Mouse (Mus musculus): ENCODE results near the gene Galt. TPM values are rescaled to one million over a fixed set of nuclear protein-coding genes. Genes with fewer than 3 reads are reported as not detected.

Galt gene
- 85.7 and 104 TPM in 2 replicates for polyA plus RNA-seq (2012; rRNA removed)

DNA sequence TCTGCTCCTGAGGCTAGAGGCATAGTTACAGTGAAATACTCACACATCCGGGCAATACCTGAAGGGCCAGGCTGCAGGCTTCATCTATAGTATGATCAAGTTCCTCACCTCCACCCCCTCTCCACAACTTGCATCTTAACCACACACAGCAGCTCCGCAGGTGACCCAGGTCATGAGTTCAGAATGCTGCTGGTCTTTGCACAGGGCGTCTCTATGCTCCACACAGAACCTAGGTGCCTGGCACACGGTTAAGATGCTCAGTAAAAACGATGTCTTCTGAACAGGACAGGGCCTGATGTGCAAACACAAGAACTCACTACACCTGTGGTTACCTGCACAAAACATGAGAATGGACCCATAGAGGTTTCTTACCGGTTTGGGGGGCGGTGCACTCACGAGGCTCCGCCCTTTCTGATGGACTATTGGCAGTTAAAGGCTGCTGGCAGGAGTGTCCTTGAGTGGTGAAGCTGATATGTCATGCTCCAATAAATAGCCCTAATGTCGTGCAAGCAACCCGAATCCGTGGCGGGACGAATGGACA is at the start of gene Galt:
Gene Galt (plus strand): TSS at position 432 of the 541 bp plus-strand sequence.

DNA sequence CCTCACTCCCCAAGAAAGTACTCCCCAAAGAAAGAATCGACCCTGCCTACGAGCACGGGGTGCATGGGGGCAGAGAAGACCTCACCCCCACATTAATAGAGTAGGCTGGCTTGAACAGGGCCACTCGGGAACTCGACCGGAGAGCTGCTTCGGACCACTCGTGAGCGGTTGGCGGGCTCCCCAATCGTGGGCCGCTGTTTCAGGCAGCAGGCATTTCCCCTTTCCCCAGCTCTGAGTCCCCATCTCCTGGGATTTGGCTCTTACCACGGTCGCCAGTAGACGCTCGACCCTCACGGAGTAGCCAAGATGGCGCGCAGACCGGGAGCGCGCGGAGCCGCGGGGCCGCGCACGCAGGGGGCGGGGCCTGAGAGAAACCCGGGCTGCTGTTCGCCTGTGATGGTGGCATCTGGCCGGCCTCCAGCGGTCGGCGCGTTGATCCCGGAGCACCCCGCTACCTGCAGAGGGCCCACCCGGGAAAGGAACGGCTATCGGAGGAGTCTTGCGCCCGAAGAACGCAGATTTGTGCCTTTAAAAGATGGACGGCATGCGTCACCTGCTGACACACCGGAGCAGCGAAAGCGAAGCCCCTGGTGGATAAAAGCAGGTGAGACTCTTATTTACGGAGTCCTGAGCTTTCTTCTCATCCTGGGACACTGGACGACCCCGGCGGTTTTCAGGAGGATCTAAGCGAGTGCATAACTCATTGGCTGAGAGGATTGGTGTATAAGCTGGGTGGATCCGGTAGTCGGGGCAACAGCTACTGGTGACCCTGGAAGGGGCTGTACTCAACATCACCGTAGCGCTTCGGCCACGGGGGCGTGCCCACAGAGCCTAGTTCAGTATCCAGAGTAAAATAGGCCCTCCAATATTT is 41.6 kb upstream of the Galt start, which contains the start of gene Rpp25l:
Gene Rpp25l (minus strand): TSS at position 338 of the 871 bp plus-strand sequence.

GRCm38 (mm10) chr4:41722918-41723351 is 32.1 kb upstream of the Galt start, which contains the start of gene Dctn3:
TSS of gene Dctn3 (minus strand) at chr4:41723170.

GRCm38 (mm10) chr4:41731052-41731765 is 23.8 kb upstream of the Galt start, which contains the start of gene Arid3c:
TSS of gene Arid3c (minus strand) at chr4:41731142.

GRCm38 (mm10) chr4:41755338-41756305 is 594 bp downstream of the Galt start, which contains the start of gene Sigmar1:
TSS of gene Sigmar1 (minus strand) at chr4:41756157.

GRCm38 (mm10) chr4:41774002-41774401 is 19.0 kb downstream of the Galt start, which contains the start of gene Ccl27a:
TSS of gene Ccl27a (minus strand) at chr4:41774247.

Other genes starting within 250 kb of the Galt start
- gene 1110017D15Rik, start 237.9 kb upstream of the Galt start, polyA plus RNA-seq (2012; rRNA removed): 36.8 and 36.9 TPM in 2 replicates
- 39.7 and 44.1 TPM in 2 replicates for gene Fam219a, start 185.7 kb upstream of the Galt start, polyA plus RNA-seq (2012; rRNA removed)
- gene Dnaic1, start 185.5 kb upstream of the Galt start, polyA plus RNA-seq (2012; rRNA removed): 7.8 and 7.9 TPM in 2 replicates
- 37.4 and 45.6 TPM in 2 replicates for gene Enho, start 114.9 kb upstream of the Galt start, polyA plus RNA-seq (2012; rRNA removed)
- gene Cntfr, start 58.1 kb upstream of the Galt start, polyA plus RNA-seq (2012; rRNA removed): 21.2 and 25.5 TPM in 2 replicates
- 162 and 259 TPM in 2 replicates for gene Il11ra1, start 55.2 kb upstream of the Galt start, polyA plus RNA-seq (2012; rRNA removed)
- gene Rpp25l, start 41.7 kb upstream of the Galt start, polyA plus RNA-seq (2012; rRNA removed): 65.6 and 76.5 TPM in 2 replicates
- 61.0 and 63.4 TPM in 2 replicates for gene Dctn3, start 32.1 kb upstream of the Galt start, polyA plus RNA-seq (2012; rRNA removed)
- gene Arid3c, start 24.1 kb upstream of the Galt start, polyA plus RNA-seq (2012; rRNA removed): 0.09 TPM in 1 of 2 replicates, not detected in the other
- gene Sigmar1, start 929 bp downstream of the Galt start, polyA plus RNA-seq (2012; rRNA removed): 128 and 145 TPM in 2 replicates
- 54.6 and 69.8 TPM in 2 replicates for gene Ccl27a, start 19.0 kb downstream of the Galt start, polyA plus RNA-seq (2012; rRNA removed)
- gene Gm21541, start 148.4 kb downstream of the Galt start, polyA plus RNA-seq (2012; rRNA removed): 1.9 and 12.9 TPM in 2 replicates
- 3.1 and 5.0 TPM in 2 replicates for gene Gm20878, start 186.3 kb downstream of the Galt start, polyA plus RNA-seq (2012; rRNA removed)
- 0.17 and 0.24 TPM in 2 replicates for gene Fam205a4, start 210.8 kb downstream of the Galt start, polyA plus RNA-seq (2012; rRNA removed)

Data from ovary, adult 2 months (tissue).